ENCODE assay signal across 30 mouse cellular contexts in genomic region chr5:136334051-136334450, GRCm38 (mm10).
"Had no signal": no experiment of that assay in that cellular context is flagged by ENCODE, and none has a peak within 500 bp of the region (broad histone marks: within the 10 kb centered on the region; RNA-seq: fewer than 3 reads in every experiment).

No protein-coding gene starts in this region.

- H3K9ac ChIP-seq: limb, embryonic 12.5 days; limb, embryonic 13.5 days; limb, embryonic 15.5 days; liver, embryonic 12.5 days; liver, embryonic 13.5 days; liver, embryonic 14.5 days; liver, embryonic 15.5 days; liver, postnatal 0 days; lung, embryonic 14.5 days; lung, embryonic 15.5 days; midbrain, embryonic 12.5 days; midbrain, embryonic 13.5 days; midbrain, embryonic 15.5 days had no signal

- DNase-seq: left cerebral cortex, postnatal 4 days; liver, postnatal 0 days; lung, adult 18-20 months; lung, adult 2 months; lung, embryonic 14.5 days; lung, postnatal 10 days; lung, postnatal 14 days; lung, postnatal 36 days; lung, postnatal 4 days; midbrain, embryonic 14.5 days had no signal

- H3K27ac ChIP-seq: limb, embryonic 10.5 days; limb, embryonic 12.5 days; limb, embryonic 13.5 days; limb, embryonic 15.5 days; liver, embryonic 12.5 days; liver, embryonic 14.5 days; lung, embryonic 15.5 days; macrophage; midbrain, embryonic 10.5 days; midbrain, embryonic 12.5 days had no signal

- ATAC-seq: liver, postnatal 0 days; lung, postnatal 0 days; midbrain, embryonic 13.5 days; midbrain, embryonic 15.5 days; midbrain, embryonic 16.5 days had no signal

- H3K4me3 ChIP-seq: limb, embryonic 10.5 days; limb, embryonic 12.5 days; limb, embryonic 13.5 days; limb, embryonic 15.5 days; liver, embryonic 12.5 days; liver, embryonic 13.5 days; liver, embryonic 15.5 days; lung, embryonic 15.5 days; megakaryocyte, embryonic 14.5 days; midbrain, embryonic 10.5 days; midbrain, embryonic 12.5 days; midbrain, embryonic 13.5 days; midbrain, embryonic 15.5 days; myocyte had no signal

- H3K4me2 ChIP-seq: limb, embryonic 12.5 days; limb, embryonic 13.5 days; limb, embryonic 15.5 days; liver, embryonic 11.5 days; liver, embryonic 12.5 days; liver, embryonic 13.5 days; liver, embryonic 15.5 days; lung, embryonic 14.5 days; lung, embryonic 15.5 days; midbrain, embryonic 11.5 days; midbrain, embryonic 12.5 days; midbrain, embryonic 13.5 days; midbrain, embryonic 15.5 days had no signal

- H3K9me3 ChIP-seq: limb, embryonic 10.5 days; limb, embryonic 12.5 days; limb, embryonic 13.5 days; limb, embryonic 15.5 days; liver, embryonic 12.5 days; liver, embryonic 13.5 days; liver, embryonic 15.5 days; lung, embryonic 15.5 days; megakaryocyte, embryonic 14.5 days; midbrain, embryonic 10.5 days; midbrain, embryonic 12.5 days; midbrain, embryonic 13.5 days; midbrain, embryonic 15.5 days had no signal

- H3K4me1 ChIP-seq: limb, embryonic 10.5 days; limb, embryonic 12.5 days; limb, embryonic 13.5 days; lung, embryonic 15.5 days; midbrain, embryonic 10.5 days; midbrain, embryonic 12.5 days; midbrain, embryonic 13.5 days had no signal

- H3K27me3 ChIP-seq: limb, embryonic 12.5 days; limb, embryonic 13.5 days; limb, embryonic 15.5 days; liver, embryonic 12.5 days; liver, embryonic 13.5 days; liver, embryonic 15.5 days; lung, embryonic 15.5 days; megakaryocyte, embryonic 14.5 days; midbrain, embryonic 12.5 days; midbrain, embryonic 13.5 days; midbrain, embryonic 15.5 days had no signal
